Mouse (Mus musculus): ENCODE data around the gene Rp2.

GRCm38 (mm10) chrX:20392942-20393341 is 28.7 kb downstream of the Rp2 start:
- TF ChIP-seq POLR2A (IDR thresholded peaks at IDR 0.05; ENCODE audit: extremely low read depth, insufficient read depth, low read length) (no peak), CTCF (IDR thresholded peaks at IDR 0.05; ENCODE audit: low read depth, low read length) (no peak)
